Mouse (Mus musculus) lung, embryonic 16.5 days (tissue): Measurements from ENCODE around the gene Gm17124. TPM values are rescaled to one million over a fixed set of nuclear protein-coding genes. Genes with fewer than 3 reads are reported as not detected.
"Not testable (repeated sequence)": the region's sequence is repeated elsewhere in the genome, so short reads cannot be mapped to it uniquely, and the experiment has no call there.

Experiments used
- ATAC-seq: fragments of 200-750 bp; cut with Nextera tagmentation; 2 replicates; pipeline ENCODE4 v1.8.0; 2017; ENCODE audit warnings: low read depth, mild to moderate bottlenecking, moderate library complexity
- H3K27ac ChIP-seq: fragments of 300-500 bp; sonication (generic); 2 replicates; pipeline ENCODE4 v1.5.1; 2014; ENCODE audit warnings: mild to moderate bottlenecking, control low read depth, low read length
- H3K27me3 ChIP-seq: fragments of 300-500 bp; sonication (generic); 2 replicates; pipeline ENCODE4 v1.6.1; 2014; ENCODE audit warnings: low read depth, low read length, mixed read lengths; ENCODE audit not compliant: control insufficient read depth, insufficient read depth
- H3K36me3 ChIP-seq: fragments of 300-500 bp; sonication (generic); 2 replicates; pipeline ENCODE4 v1.6.1; 2014; ENCODE audit warnings: low read length; ENCODE audit not compliant: control insufficient read depth, insufficient read depth
- H3K4me1 ChIP-seq: fragments of 300-500 bp; sonication (generic); replicated peaks from 2 replicates; pipeline ENCODE4 v1.6.1; 2014; ENCODE audit warnings: low read length, mixed read lengths; ENCODE audit not compliant: control insufficient read depth, insufficient read depth
- H3K4me2 ChIP-seq: fragments of 300-500 bp; sonication (generic); 2 replicates; pipeline ENCODE4 v1.6.1; 2014; ENCODE audit warnings: low read depth, low read length, control low read depth
- H3K4me3 ChIP-seq: fragments of 300-500 bp; sonication (generic); 2 replicates; pipeline ENCODE4 v1.5.1; 2014; ENCODE audit warnings: mild to moderate bottlenecking, low read length, control low read depth
- H3K9ac ChIP-seq: fragments of 300-500 bp; sonication (generic); 2 replicates; pipeline ENCODE4 v1.6.1; 2014; ENCODE audit warnings: low read length, control low read depth
- H3K9me3 ChIP-seq: fragments of 300-500 bp; sonication (generic); 2 replicates; pipeline ENCODE4 v1.6.1; 2016; ENCODE audit warnings: low read length; ENCODE audit not compliant: control insufficient read depth
- WGBS: fragments of 180-500 bp; shearing (Covaris S2); extraction: QIAGEN DNeasy Blood & Tissue Kit; methylation state at CpG from one replicate; pipeline ENCODE4 v1.1.7; 2014; 5-methylcytosine and 5-hydroxymethylcytosine counted together
- microRNA-seq: library from miRNA; unstranded; fragments of <30 nt; microRNA quantifications from one replicate; pipeline ENCODE4, GENCODE M21; 2016
- polyA plus RNA-seq: library from polyadenylated mRNA; unstranded; fragments of >200 nt; fragmentation: Nextera tagmentation; extraction: Ambion mirVana; gene quantifications from 2 replicates; pipeline ENCODE4 v1.2.1, GENCODE M21; 2015

Gm17124 gene
- not detected in 2 replicates for polyA plus RNA-seq

DNA sequence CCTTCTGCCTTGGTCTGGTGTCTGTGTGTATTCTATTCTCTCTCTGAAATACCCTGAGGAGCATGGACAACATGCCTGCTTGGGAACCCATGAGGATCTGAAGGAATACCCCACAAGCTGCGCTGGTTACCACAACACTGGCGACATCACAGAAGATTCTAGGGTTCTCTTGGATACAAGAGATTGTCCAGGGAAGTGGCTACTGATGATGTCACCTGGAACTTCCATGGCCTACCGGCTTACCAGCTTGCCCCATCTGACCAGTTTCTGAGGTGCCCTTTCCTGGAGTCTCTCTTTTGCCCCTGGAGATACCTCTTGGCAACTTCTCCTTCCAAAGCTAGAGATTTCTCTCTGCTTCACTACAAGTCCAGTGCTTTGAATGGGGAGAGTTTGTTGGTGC is at the start of gene Gm17124:
Gene Gm17124, minus strand, starts transcription at position 101 of the 400 bp plus-strand sequence.
- WGBS: no CpG with 5 or more reads among the region's 3 CpGs
- not testable (repeated sequence) for H3K9ac ChIP-seq, H3K4me1 ChIP-seq, H3K27ac ChIP-seq, H3K36me3 ChIP-seq, H3K9me3 ChIP-seq, H3K4me3 ChIP-seq, H3K4me2 ChIP-seq, H3K27me3 ChIP-seq, ATAC-seq

DNA sequence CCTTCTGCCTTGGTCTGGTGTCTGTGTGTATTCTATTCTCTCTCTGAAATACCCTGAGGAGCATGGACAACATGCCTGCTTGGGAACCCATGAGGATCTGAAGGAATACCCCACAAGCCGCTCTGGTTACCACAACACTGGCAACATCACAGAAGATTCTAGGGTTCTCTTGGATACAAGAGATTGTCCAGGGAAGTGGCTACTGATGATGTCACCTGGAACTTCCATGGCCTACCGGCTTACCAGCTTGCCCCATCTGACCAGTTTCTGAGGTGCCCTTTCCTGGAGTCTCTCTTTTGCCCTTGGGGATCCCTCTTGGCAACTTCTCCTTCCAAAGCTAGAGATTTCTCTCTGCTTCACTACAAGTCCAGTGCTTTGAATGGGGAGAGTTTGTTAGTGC is 42.1 kb upstream of the Gm17124 start, which contains the start of gene Gm3633:
Gene Gm3633, minus strand, starts transcription at position 101 of the 400 bp plus-strand sequence.
- H3K4me2 ChIP-seq, H3K27me3 ChIP-seq, H3K4me1 ChIP-seq, ATAC-seq, H3K9ac ChIP-seq, H3K9me3 ChIP-seq, H3K36me3 ChIP-seq, H3K27ac ChIP-seq, H3K4me3 ChIP-seq: not testable (repeated sequence)
- WGBS: 80% methylated on average over 1 of the region's 2 CpGs

Small RNA genes lying within 50 kb of the gene (microRNA-seq; reads per million reads assigned to microRNA genes)
- not detected for gene Gm23620
- not detected for gene Gm25228

Other genes with a start within 250 kb of the Gm17124 start
- gene Gm8005, start 160.2 kb downstream of the Gm17124 start, polyA plus RNA-seq: not detected in 2 replicates
- not detected in 2 replicates for gene Gm8011, start 136.0 kb downstream of the Gm17124 start, polyA plus RNA-seq
- gene Gm8020, start 97.5 kb downstream of the Gm17124 start, polyA plus RNA-seq: not detected in 2 replicates
- not detected in 2 replicates for gene Gm8024, start 75.6 kb downstream of the Gm17124 start, polyA plus RNA-seq
- not detected in 2 replicates for gene Gm3633, start 42.0 kb upstream of the Gm17124 start, polyA plus RNA-seq
- gene Gm10378, start 56.1 kb upstream of the Gm17124 start, polyA plus RNA-seq: not detected in 2 replicates
- gene Gm3015, start 168.9 kb upstream of the Gm17124 start, polyA plus RNA-seq: not detected in 2 replicates
- gene Gm10377, start 198.1 kb upstream of the Gm17124 start, polyA plus RNA-seq: not detected in 2 replicates